Mouse (Mus musculus) ES-CJ7 (cell line): Measurements from ENCODE around the gene Creb5.

Experiments
- DNase-seq: peaks from one replicate; pipeline ENCODE4 v3.0.0; 2011; ENCODE audit warnings: low read depth, low spot score

Creb5 gene

GRCm38 (mm10) chr6:53584718-53585405 lies 297.8 kb downstream of the Creb5 start:
- no peak for DNase-seq

- no peak for DNase-seq
These were observed 302.7 kb downstream of the Creb5 start for GRCm38 (mm10) chr6:53589746-53590145.

- DNase-seq: no peak
These were observed 305.2 kb downstream of the Creb5 start for GRCm38 (mm10) chr6:53592230-53592629.

GRCm38 (mm10) chr6:53593603-53594002 lies 306.5 kb downstream of the Creb5 start:
- DNase-seq: peak; percentile 50

- no peak for DNase-seq
These were observed 307.2 kb downstream of the Creb5 start for GRCm38 (mm10) chr6:53594316-53594715.

- no peak for DNase-seq
These were observed 309.3 kb downstream of the Creb5 start for GRCm38 (mm10) chr6:53596402-53596801.

- DNase-seq: no peak
These were observed 316.0 kb downstream of the Creb5 start for GRCm38 (mm10) chr6:53603041-53603440.

GRCm38 (mm10) chr6:53603695-53604094 lies 316.6 kb downstream of the Creb5 start:
- no peak for DNase-seq

- no peak for DNase-seq
These were observed 317.3 kb downstream of the Creb5 start for GRCm38 (mm10) chr6:53604386-53604785.

- DNase-seq: no peak
These were observed 318.1 kb downstream of the Creb5 start for GRCm38 (mm10) chr6:53605184-53605583.

- DNase-seq: no peak
These were observed 324.4 kb downstream of the Creb5 start for GRCm38 (mm10) chr6:53611451-53611945.

- peak; percentile 30 for DNase-seq
These were observed 325.6 kb downstream of the Creb5 start for GRCm38 (mm10) chr6:53612681-53613080.

GRCm38 (mm10) chr6:53615440-53616211 lies 328.6 kb downstream of the Creb5 start:
- no peak for DNase-seq

GRCm38 (mm10) chr6:53618164-53618563 lies 331.1 kb downstream of the Creb5 start:
- no peak for DNase-seq

- no peak for DNase-seq
These were observed 332.6 kb downstream of the Creb5 start for GRCm38 (mm10) chr6:53619676-53620075.

GRCm38 (mm10) chr6:53621295-53621694 lies 334.2 kb downstream of the Creb5 start:
- DNase-seq: no peak

- no peak for DNase-seq
These were observed 337.6 kb downstream of the Creb5 start for GRCm38 (mm10) chr6:53624455-53625276.

- no peak for DNase-seq
These were observed 339.0 kb downstream of the Creb5 start for GRCm38 (mm10) chr6:53626044-53626443.

- no peak for DNase-seq
These were observed 341.6 kb downstream of the Creb5 start for GRCm38 (mm10) chr6:53628714-53629113.

GRCm38 (mm10) chr6:53635453-53635852 lies 348.4 kb downstream of the Creb5 start:
- DNase-seq: no peak

GRCm38 (mm10) chr6:53637356-53638351 lies 350.6 kb downstream of the Creb5 start:
- DNase-seq: no peak
